Mouse (Mus musculus) c-Kit-positive CD71-negative TER-119-negative erythroid progenitor cells, embryonic 14.5 days (primary cell): ENCODE results near the gene Klhl29.

Source experiments
- DNase-seq: peaks from one replicate; pipeline ENCODE4 v3.0.0-alpha.2; 2013; ENCODE audit warnings: low read depth

Klhl29 gene

GRCm38 (mm10) chr12:5296422-5296821, 79.1 kb downstream of the Klhl29 start:
- no peak for DNase-seq

GRCm38 (mm10) chr12:5292316-5292715, 83.2 kb downstream of the Klhl29 start:
- DNase-seq, result no peak

GRCm38 (mm10) chr12:5285579-5285978, 89.9 kb downstream of the Klhl29 start:
- no peak for DNase-seq

- DNase-seq, result no peak
Observed at GRCm38 (mm10) chr12:5284961-5285360, 90.5 kb downstream of the Klhl29 start.

GRCm38 (mm10) chr12:5283654-5284053, 91.8 kb downstream of the Klhl29 start:
- DNase-seq, result no peak

GRCm38 (mm10) chr12:5282611-5283010, 92.9 kb downstream of the Klhl29 start:
- DNase-seq, result no peak

DNA sequence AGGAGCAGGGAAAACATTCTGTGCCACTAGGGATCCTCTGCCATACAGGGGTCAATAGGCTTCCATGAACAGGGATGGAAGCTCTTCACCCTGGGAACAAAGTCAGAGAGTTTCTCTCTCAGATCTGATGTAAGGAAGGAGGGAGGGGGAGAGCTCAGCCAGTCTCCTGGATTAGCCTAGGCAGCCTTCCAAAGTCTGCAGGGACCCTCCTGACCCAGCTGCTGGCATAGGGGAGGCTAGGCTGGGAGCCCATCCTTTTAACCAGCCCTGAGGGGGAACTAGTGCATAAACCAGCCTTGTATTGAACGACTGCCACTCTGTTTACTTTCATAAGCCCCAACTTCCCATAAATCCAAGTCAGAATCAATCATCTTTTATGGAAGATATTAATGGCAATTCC, 95.6 kb downstream of the Klhl29 start:
- DNase-seq, result no peak

DNA sequence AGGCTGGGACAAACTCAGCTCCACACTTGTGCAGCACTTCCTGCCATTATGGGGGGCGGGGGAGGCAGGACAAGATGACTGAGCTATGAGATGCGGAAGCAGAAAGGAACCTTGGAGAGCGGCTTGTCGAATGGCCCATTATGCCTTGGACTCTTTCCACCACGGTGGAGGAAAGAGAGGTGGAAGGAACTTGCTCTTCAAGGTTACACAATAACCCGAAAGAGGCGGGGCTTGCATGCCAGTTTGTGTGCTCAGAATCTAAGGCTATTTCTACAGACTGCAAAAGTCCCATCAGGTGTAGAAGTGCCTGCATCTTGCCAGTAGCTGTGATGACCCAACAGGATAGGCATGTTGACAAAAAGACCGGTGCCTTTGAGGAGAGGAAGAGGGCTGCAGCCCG, 98.5 kb downstream of the Klhl29 start:
- peak; percentile 2 for DNase-seq

DNA sequence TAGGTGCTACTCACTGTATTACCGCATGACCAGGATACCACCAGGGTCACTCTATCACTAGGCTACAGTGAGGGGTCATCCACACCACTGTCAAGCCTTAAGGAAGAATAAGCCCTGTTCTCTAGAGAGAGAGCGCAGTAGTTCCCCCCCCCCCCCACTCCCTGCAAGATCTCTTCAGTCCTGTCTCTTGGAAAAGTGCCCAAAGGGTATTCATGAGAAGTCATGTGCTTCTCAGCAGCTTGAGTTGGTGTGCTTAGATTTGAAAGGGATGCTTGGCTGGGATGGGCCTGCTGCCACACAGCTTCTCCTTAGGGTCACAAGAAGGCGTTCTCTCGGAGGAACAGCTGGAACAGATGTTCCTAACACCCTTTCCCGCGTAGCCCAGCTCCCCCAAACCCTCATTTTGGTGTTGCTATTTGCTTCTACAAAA, 100.0 kb downstream of the Klhl29 start:
- no peak for DNase-seq

- DNase-seq, result no peak
Observed at GRCm38 (mm10) chr12:5274519-5274944, 101.0 kb downstream of the Klhl29 start.

- DNase-seq, result no peak
Observed at GRCm38 (mm10) chr12:5273316-5274047, 102.0 kb downstream of the Klhl29 start.

DNA sequence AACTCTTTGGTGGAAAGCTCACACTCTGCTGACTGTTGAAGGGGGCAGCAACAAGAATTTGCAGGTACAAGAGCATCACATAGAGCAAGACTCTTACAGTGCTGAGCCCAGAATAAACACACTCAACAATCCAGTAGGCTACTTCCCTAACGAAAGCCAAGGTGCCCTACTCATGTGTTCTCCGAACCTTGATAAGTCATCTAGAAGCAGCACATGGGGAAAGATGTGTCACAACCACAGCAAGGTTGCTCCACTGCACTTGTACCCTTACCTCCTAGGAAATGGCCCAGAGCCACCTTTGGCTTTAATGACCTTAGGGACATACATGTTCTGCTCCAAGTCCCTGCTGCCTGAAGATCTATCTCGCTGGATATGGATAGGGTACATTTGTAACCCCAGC, 105.0 kb downstream of the Klhl29 start:
- no peak for DNase-seq

GRCm38 (mm10) chr12:5269936-5270335, 105.5 kb downstream of the Klhl29 start:
- DNase-seq, result no peak

- no peak for DNase-seq
Observed at GRCm38 (mm10) chr12:5269061-5269460, 106.4 kb downstream of the Klhl29 start.

- DNase-seq, result no peak
Observed at GRCm38 (mm10) chr12:5268188-5268612, 107.3 kb downstream of the Klhl29 start.

DNA sequence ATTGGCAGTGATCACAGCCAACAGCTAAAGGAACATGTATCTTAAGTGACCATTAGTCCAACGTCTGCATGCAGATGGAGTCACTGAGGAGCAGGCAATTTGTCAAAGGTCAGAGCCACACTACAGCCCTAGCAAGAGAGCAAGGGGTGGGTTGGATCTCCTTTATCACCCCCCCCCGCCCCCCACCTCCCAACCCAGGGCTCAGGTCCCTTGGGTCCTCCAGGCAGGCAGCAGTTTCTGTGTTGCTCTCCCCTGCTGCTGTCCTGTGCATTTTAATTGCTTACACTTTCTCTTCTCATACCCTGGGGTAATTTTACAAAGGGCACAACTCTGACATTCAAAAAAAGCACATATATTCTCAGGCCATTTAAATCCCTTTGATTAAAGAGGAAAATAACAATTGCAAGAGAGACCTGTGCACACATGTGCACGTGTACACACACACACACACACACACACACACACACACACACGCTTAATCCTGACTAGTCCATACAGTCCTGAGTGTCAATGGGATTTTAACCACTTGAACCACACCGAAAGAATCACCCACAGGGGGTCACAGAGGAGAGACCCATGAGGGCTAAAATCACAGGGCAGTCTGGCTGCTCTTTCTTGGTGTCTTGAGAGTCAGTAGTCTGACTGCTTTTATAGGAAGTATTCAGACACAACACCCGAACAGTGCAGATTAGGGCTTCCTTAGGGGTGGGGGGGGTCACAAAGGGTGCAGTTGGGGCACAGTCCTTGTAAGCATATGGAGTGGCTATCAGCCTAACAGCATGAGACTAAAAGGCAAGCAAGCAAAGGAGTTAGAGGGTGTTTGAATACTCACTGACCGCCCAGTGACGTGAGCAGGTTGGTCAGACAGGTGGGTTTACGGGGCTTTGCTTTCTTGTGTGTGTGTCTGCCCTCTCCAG, 108.0 kb downstream of the Klhl29 start:
- DNase-seq, result no peak

DNA sequence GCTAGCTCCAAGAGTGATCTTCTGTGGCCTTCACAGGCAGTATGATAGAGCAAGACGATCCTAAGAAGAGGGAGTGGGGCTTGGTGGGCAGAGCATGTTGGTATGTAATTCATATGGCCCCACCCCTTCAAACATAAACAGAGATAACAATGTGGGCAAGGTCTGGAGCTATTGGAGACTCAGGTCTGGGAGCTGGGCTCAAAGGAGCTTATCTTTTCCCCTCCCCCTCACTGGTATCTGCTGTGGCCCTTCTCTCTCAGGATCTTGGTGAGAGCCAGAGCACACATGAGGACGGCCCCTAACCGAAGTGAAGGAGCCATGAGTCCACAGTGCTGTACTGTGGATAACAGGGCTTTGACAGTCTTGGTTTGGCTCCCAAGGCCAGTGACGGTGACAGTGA, 108.7 kb downstream of the Klhl29 start:
- no peak for DNase-seq

- no peak for DNase-seq
Observed at GRCm38 (mm10) chr12:5261476-5261875, 114.0 kb downstream of the Klhl29 start.

DNA sequence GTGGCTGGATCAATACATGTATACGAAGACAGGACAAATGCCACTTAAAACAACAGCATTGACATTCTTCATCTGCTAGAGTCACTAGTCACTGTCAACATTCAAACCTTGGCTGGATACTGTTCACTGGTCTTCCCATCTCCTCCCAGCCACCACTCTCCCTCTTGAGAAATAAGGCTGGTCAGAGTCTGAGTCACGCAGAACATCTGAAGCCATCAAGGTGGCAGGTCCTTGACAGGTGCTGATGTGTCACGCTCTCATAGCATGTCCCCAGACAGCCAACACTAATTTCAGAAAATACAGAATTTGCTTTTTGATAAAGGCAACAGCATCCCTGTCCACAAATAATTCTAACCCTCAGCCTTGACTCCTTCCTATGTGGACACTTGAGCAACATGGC, 116.7 kb downstream of the Klhl29 start:
- DNase-seq, result no peak

- no peak for DNase-seq
Observed at GRCm38 (mm10) chr12:5257174-5257573, 118.3 kb downstream of the Klhl29 start.

DNA sequence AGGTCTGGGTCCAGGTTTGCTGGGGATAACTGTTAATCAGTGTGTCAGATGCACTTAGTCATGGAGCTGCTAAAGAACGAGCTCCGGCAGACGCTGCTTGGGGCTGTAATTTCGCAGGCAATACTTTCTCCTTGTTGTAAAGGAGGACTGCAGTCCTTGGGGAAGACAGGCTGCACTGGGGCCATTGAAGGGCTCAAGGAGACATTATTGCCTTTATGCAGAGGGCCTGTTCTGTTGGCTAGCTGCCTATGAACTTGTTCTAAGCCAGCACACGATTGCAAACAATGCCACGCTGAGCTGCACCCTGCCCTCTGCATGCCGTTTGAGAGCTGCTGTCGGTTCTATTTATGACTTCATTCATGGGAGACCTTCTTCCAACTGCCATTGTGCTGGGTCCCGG, 120.4 kb downstream of the Klhl29 start:
- DNase-seq, result no peak

- DNase-seq, result no peak
Observed at GRCm38 (mm10) chr12:5254246-5254982, 121.1 kb downstream of the Klhl29 start.
